Mouse (Mus musculus) stomach, postnatal 0 days (tissue): ENCODE data around the gene Atp12a. TPM values are rescaled to one million over a fixed set of nuclear protein-coding genes. Genes with fewer than 3 reads are reported as not detected.

ENCODE experiments used
- ATAC-seq: fragments of 200-750 bp; cut with Nextera tagmentation; 2 replicates; pipeline ENCODE4 v1.8.0; 2017; ENCODE audit not compliant: low FRiP score, low TSS enrichment
- DNase-seq: peaks from one replicate; pipeline ENCODE4 v3.0.0-alpha.2; 2016; ENCODE audit warnings: low spot score
- H3K27ac ChIP-seq: fragments of 300-500 bp; sonication (generic); replicated peaks from 2 replicates; pipeline ENCODE4 v1.5.1; 2014; ENCODE audit warnings: mild to moderate bottlenecking, control low read depth
- H3K27me3 ChIP-seq: fragments of 300-500 bp; sonication (generic); 2 replicates; pipeline ENCODE4 v1.6.1; 2014; ENCODE audit warnings: low read length; ENCODE audit not compliant: control insufficient read depth, insufficient read depth
- H3K36me3 ChIP-seq: fragments of 300-500 bp; sonication (generic); 2 replicates; pipeline ENCODE4 v1.6.1; 2014; ENCODE audit warnings: low read length, mixed read lengths; ENCODE audit not compliant: control insufficient read depth, insufficient read depth
- H3K4me1 ChIP-seq: fragments of 300-500 bp; sonication (generic); replicated peaks from 2 replicates; pipeline ENCODE4 v1.6.1; 2014; ENCODE audit warnings: antibody characterized with exemption; ENCODE audit not compliant: control insufficient read depth, insufficient read depth
- H3K4me2 ChIP-seq: fragments of 300-500 bp; sonication (generic); replicated peaks from 2 replicates; pipeline ENCODE4 v1.6.1; 2014; ENCODE audit warnings: low read depth, mild to moderate bottlenecking, control low read depth, moderate library complexity
- H3K4me3 ChIP-seq: fragments of 300-500 bp; sonication (generic); 2 replicates; pipeline ENCODE4 v1.5.1; 2014; ENCODE audit warnings: low read depth, low read length, control low read depth
- H3K9ac ChIP-seq: fragments of 300-500 bp; sonication (generic); 2 replicates; pipeline ENCODE4 v1.6.1; 2014; ENCODE audit warnings: mild to moderate bottlenecking, low read length, control low read depth, mixed read lengths
- H3K9me3 ChIP-seq: fragments of 300-500 bp; sonication (generic); 2 replicates; pipeline ENCODE4 v1.6.1; 2016; ENCODE audit warnings: low read length; ENCODE audit not compliant: control insufficient read depth
- CTCF ChIP-seq: IDR thresholded peaks from 2 replicates; pipeline ENCODE4 v1.5.1; 2016; ENCODE audit warnings: antibody characterized with exemption, low read depth, mild to moderate bottlenecking, moderate library complexity
- EP300 ChIP-seq: optimal IDR thresholded peaks from 2 replicates; pipeline ENCODE3; 2016; ENCODE audit warnings: antibody characterized with exemption
- WGBS: fragments of 180-500 bp; shearing (Covaris S2); extraction: QIAGEN DNeasy Blood & Tissue Kit; methylation state at CpG from one replicate; pipeline ENCODE4 v1.1.7; 2014; 5-methylcytosine and 5-hydroxymethylcytosine counted together
- polyA plus RNA-seq: library from polyadenylated mRNA; unstranded; fragments of >200 nt; fragmentation: Nextera tagmentation; extraction: Ambion mirVana; gene quantifications from 2 replicates; pipeline ENCODE4 v1.2.1, GENCODE M21; 2015

Gene Atp12a
- polyA plus RNA-seq, 1 experiment from 2014 or later: 0.05 TPM

DNA sequence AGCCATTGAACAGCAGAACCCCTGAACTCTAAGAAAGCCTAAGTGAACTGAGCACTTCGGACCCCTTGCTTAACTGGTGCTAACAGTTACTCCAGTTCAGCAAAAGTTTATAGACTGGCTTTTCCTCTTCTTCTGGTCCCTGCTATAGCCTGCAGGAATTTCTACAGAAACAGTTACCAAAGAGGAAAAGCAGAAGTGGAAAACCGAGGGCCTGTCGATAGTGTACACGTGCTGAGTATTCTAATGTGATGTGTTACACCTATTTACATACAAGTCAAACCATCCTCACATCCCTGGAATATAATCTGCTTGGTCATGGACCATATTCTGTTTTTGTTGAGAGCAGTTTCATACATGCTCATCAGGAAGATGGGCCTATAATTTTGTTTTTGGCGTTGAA is 30.4 kb upstream of the Atp12a start:
- no peak overlapping the region for H3K4me2 ChIP-seq
- no peak for TF ChIP-seq CTCF
- no peak for TF ChIP-seq EP300

DNA sequence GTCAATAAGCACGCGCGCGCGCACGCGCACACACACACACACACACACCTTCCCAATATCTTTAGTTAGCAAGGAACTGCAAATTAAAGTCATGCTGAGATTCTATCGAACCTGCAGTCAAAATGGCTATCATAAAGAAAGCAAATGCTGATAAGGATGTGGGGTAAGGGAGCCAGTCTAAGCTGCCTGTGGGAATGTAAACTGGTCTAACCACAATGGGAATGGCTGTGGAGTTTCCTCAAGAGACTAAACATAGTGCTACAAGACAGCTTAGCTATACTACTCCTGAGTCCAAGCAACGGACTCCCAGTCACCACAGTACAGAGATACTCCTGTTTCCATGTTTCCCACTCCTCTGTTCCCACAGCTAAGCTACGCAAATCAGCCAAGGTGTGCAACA is 28.8 kb upstream of the Atp12a start:
- Histone ChIP-seq H3K27ac (no peak overlapping the region), H3K27me3 (no peaks in the 10 kb centered on the region), H3K9ac (no peak overlapping the region), H3K4me3 (no peak overlapping the region), H3K36me3 (no peaks in the 10 kb centered on the region), H3K9me3 (no peaks in the 10 kb centered on the region), H3K4me1 (no peaks in the 10 kb centered on the region), H3K4me2 (no peak overlapping the region)
- ATAC-seq (peak; percentile 71; the same call in 1 of the 2 replicates), DNase-seq (peak; percentile 44)
- no peak for TF ChIP-seq CTCF
- WGBS: 77% methylated on average over 10 of the region's 10 CpGs

More for the DNA sequence above, 30.4 kb upstream of the Atp12a start:
- Histone ChIP-seq H3K4me1 (no peaks in the 10 kb centered on the region), H3K27me3 (no peaks in the 10 kb centered on the region), H3K4me3 (no peak overlapping the region), H3K9ac (no peak overlapping the region), H3K36me3 (no peaks in the 10 kb centered on the region), H3K9me3 (no peaks in the 10 kb centered on the region), H3K27ac (no peak overlapping the region)
- DNase-seq (no peak), ATAC-seq (no peak)
- WGBS: 92% methylated on average over 5 of the region's 5 CpGs

DNA sequence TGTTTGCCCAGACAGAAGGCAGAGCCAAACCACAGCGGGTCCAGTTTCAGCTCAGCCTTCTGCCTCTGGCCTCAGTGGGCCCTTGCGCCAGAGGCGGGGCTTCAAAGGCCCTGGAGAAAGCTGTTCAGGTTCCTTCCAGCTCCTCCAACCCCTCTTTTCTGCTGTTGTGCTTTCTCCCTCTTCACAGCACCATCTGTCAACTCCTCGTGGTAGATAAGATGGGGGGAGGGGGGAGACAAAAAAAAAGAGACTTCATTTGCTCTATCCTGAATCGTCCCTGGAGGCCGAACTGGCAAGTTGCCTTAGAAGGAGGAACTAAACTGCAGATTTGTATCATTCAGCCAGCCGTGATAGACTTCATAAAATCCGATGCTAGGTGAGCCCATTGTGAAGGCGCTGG is 27.8 kb upstream of the Atp12a start:
- Histone ChIP-seq H3K27me3 (no peaks in the 10 kb centered on the region), H3K4me1 (no peaks in the 10 kb centered on the region), H3K36me3 (no peaks in the 10 kb centered on the region), H3K27ac (no peak overlapping the region), H3K4me2 (no peak overlapping the region), H3K9me3 (no peaks in the 10 kb centered on the region), H3K4me3 (no peak overlapping the region), H3K9ac (no peak overlapping the region)
- TF ChIP-seq CTCF (no peak), EP300 (no peak)
- DNase-seq (no peak), ATAC-seq (no peak)
- WGBS: 53% methylated on average over 9 of the region's 9 CpGs

DNA sequence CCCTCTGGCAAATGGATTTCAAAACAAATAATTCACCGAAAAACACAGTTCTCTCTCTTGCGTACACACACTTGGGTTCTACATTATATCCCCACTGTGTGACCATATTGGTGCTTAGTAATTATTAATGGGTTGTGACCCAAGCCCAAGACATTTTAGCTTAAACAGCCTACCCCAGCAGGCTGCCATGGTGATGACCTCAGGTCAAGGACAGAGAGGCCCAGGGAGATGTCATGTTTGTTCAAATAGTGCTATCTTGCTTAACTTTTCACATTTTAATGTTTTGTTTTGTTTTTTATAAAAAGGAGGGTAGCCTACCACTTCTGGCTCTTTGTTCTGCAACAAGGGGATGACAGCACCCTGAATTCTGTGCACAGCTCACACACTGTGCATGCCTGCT is 27.2 kb upstream of the Atp12a start:
- WGBS: 73% methylated on average over 2 of the region's 2 CpGs
- Histone ChIP-seq H3K9me3 (no peaks in the 10 kb centered on the region), H3K4me2 (no peak overlapping the region), H3K4me1 (no peaks in the 10 kb centered on the region), H3K36me3 (no peaks in the 10 kb centered on the region), H3K27me3 (no peaks in the 10 kb centered on the region), H3K9ac (no peak overlapping the region), H3K4me3 (no peak overlapping the region), H3K27ac (no peak overlapping the region)
- DNase-seq (no peak), ATAC-seq (no peak)
- TF ChIP-seq CTCF: no peak
- no peak for TF ChIP-seq EP300

- Histone ChIP-seq H3K9ac (no peak overlapping the region), H3K4me2 (no peak overlapping the region), H3K27me3 (no peaks in the 10 kb centered on the region), H3K9me3 (no peaks in the 10 kb centered on the region), H3K36me3 (no peaks in the 10 kb centered on the region), H3K4me1 (no peaks in the 10 kb centered on the region), H3K27ac (no peak overlapping the region), H3K4me3 (no peak overlapping the region)
- DNase-seq (no peak), ATAC-seq (no peak)
- WGBS: 54% methylated on average over 7 of the region's 7 CpGs
- TF ChIP-seq CTCF: no peak
- no peak for TF ChIP-seq EP300
These were observed 25.9 kb upstream of the Atp12a start for GRCm38 (mm10) chr14:56338882-56339442.

- Histone ChIP-seq H3K4me3 (no peak overlapping the region), H3K9me3 (no peaks in the 10 kb centered on the region), H3K4me1 (no peaks in the 10 kb centered on the region), H3K9ac (no peak overlapping the region), H3K27ac (no peak overlapping the region), H3K27me3 (no peaks in the 10 kb centered on the region), H3K4me2 (no peak overlapping the region), H3K36me3 (no peaks in the 10 kb centered on the region)
- no peak for TF ChIP-seq EP300
- no peak for TF ChIP-seq CTCF
- DNase-seq (no peak), ATAC-seq (no peak)
- WGBS: 64% methylated on average over 3 of the region's 3 CpGs
These were observed 16.2 kb upstream of the Atp12a start for GRCm38 (mm10) chr14:56348704-56349103.
